Mouse (Mus musculus): ENCODE results near the gene Zscan4f.
"Not testable (repeated sequence)": the region's sequence is repeated elsewhere in the genome, so short reads cannot be mapped to it uniquely, and the experiment has no call there.

The Zscan4f gene

DNA sequence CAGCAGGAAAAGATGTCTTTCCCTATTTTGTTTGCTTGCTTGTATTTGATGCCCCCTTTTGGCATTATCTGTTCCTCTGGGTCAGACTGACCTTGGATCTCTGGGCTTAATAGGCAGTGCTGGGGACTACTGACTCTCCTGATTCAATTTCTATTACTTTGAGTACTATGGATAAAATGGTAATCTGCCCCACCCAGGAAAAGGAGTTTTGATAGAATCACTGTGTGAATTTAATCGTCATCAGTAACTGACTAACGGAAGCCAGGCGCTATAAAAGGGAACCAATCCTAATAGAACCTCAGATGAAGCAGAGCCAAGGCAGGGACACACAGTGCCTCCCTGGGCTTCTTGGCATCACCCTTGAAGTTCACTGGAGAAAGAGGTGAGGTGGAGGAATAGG lies at the start of gene Zscan4f:
TSS of gene Zscan4f (plus strand) at position 301 of the 400 bp plus-strand sequence.
- DNase-seq (ENCODE audit: low read depth in 2 of 2, low spot score in 2 of 2) = not testable (repeated sequence)

DNA sequence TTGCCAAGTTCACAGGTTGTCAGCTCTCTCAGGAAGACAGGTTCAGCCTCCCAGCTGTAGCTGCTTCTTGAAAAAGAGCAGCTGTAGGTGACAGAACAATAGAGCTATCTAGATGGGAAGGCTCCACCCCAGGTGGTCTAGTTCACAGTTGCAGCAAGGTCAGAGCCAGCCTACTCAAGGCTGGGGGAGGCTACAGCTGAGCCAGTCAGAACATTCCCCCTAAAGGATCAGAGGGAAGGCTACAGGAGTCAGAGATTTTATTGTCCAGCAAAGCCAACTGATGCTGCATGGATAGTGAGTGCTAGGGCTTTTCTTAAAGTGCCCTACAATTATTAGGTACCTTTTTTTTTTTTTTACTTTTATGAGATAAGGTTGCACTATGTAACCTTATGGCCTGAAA lies 13.1 kb upstream of the Zscan4f start:
- DNase-seq (ENCODE audit: low read depth in 2 of 2, low spot score in 2 of 2) = not testable (repeated sequence)
